Mouse (Mus musculus): ENCODE data around the gene Hs6st1. TPM values are rescaled to one million over a fixed set of nuclear protein-coding genes. Genes with fewer than 3 reads are reported as not detected.
"Not testable (repeated sequence)": the region's sequence is repeated elsewhere in the genome, so short reads cannot be mapped to it uniquely, and the experiment has no call there.

Gene Hs6st1
- 100 to 1,000 TPM in 1 of 2 experiments, 10 to 100 TPM in 1; 43.5 to 122 TPM for total RNA-seq (2021)
- long read RNA-seq, experiment 1, transcript Hs6st1-201 (2 exons, 3,719 nt) = major isoform, 15 of 21 reads
- long read RNA-seq, experiment 1, partial matches to known transcripts = 0 of 21 reads
- long read RNA-seq, experiment 1, other reads (novel, unspliced or antisense) = 2 of 21 reads
- long read RNA-seq, experiment 2, transcript Hs6st1-201 (2 exons, 3,719 nt) = minor isoform, 5 of 37 reads
- long read RNA-seq, experiment 2, transcript Hs6st1-202 (1 exons, 3,291 nt) = major isoform, 22 of 37 reads
- long read RNA-seq, experiment 2, partial matches to known transcripts = 0 of 37 reads
- long read RNA-seq, experiment 2, other reads (novel, unspliced or antisense) = 10 of 37 reads

DNA sequence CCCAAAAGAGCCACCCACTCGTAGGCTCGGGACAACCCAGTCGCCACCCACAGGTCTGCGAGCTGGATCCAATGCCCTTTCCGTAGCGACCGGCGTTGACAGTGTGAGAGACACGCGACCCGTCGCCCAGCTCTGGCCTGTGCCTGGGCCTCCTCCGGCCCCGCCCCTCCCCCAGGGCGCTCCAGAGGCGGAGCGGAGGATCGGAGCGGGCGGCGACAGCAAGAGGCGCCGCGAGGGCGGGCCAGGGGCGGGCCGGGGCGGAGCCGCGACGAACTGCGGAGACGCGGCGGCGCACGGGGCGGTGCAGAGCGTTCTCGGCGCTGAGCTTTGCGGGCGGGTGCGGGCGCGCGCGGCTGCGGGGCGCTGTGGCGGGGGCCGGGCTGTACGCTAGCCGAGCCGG is at the start of gene Hs6st1:
Gene Hs6st1 (plus strand): TSS at position 325 of the 400 bp plus-strand sequence.
- peak; percentile 95 to 96 for DNase-seq (ENCODE audit: low spot score in 2 of 2)

DNA sequence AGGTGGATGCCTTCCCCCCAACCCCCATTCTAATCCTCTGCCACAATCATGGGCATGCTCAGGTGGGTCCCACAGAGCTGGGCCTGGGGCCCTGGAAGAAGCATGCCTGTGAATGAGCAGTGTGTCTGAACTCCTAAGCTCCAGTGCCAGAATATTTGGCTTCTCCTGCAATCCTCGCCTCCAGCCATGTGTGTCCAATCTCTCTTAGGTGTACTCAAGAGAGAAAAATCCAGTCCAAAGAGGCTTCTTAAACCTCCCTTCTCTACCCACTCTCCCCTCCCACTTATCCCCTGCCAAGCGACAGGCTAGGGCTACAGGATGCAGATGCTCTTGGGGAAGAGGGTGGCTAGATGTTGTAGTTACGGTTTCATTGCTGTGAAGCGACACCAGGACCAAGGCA is 49.6 kb upstream of the Hs6st1 start:
- DNase-seq (ENCODE audit: low spot score in 2 of 2) = no peak

DNA sequence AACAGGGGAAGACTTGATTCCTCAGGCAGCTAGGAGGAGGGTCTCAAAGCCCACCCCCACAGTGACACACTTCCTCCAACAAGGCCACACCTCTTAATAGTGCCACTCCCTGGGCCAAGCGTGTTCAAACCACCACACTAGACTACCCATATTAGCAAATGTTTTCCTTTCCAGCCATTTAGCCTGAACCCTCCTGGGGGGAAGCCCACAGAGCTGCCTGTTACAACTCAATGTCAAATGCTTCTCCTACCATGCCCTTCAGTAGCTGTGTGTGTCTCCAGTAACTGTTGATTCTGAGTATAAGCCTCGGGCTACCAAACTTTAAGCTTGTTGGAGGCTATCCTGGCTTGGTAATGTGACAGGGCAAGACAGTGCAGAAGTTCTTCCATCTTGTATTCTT is 49.0 kb upstream of the Hs6st1 start:
- no peak for DNase-seq (ENCODE audit: low spot score in 2 of 2)

- no peak for DNase-seq (ENCODE audit: low spot score in 2 of 2)
Measured at GRCm38 (mm10) chr1:36020315-36020714, 47.9 kb upstream of the Hs6st1 start.

DNA sequence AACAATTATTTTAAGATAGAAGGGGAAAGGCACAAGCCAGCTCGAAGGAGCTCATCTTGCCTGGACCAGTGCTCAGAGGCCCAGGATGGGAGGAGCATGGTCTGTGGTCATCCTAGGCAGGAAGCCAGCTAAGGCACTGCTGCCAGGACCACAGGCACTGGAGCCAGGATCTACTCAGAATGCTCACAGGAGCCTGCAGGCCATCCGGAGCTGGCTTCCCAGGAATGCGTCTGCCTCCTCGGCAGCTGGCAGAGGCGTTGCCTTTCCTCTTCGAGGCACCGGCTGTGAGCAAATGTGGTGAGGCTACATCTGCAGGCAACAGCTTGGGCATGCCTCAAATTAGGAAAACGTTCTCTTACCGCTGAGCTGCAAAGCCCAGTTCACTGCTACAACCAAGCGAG is 37.8 kb upstream of the Hs6st1 start:
- DNase-seq (ENCODE audit: low spot score in 2 of 2) = peak; percentile 39 to 50

DNA sequence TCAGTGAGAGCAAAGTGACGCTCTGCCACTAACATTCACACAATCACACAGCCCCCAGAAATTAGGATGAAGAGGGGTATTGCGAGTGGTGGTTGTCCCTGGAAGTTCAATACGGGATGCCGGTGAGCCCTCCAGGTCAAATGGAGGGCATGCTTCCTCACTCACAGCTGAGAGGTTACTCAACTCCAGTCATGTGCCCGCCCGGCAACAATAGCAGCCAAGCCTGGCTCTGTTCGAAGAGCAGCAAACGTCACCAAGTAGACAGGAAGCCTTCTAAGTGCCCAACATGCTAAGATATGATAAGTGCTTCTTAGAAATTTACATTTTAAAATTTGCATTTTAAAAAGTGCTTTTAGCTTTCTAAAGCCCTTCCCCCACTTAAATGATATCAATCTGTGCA is 29.4 kb upstream of the Hs6st1 start:
- DNase-seq (ENCODE audit: low spot score in 2 of 2) = no peak

GRCm38 (mm10) chr1:36042072-36042471 is 26.1 kb upstream of the Hs6st1 start:
- DNase-seq (ENCODE audit: low spot score in 2 of 2) = no peak

GRCm38 (mm10) chr1:36043793-36044192 is 24.4 kb upstream of the Hs6st1 start:
- not testable (repeated sequence) for DNase-seq (ENCODE audit: low spot score in 2 of 2)

GRCm38 (mm10) chr1:36044288-36044687 is 23.9 kb upstream of the Hs6st1 start:
- no peak for DNase-seq (ENCODE audit: low spot score in 2 of 2)

DNA sequence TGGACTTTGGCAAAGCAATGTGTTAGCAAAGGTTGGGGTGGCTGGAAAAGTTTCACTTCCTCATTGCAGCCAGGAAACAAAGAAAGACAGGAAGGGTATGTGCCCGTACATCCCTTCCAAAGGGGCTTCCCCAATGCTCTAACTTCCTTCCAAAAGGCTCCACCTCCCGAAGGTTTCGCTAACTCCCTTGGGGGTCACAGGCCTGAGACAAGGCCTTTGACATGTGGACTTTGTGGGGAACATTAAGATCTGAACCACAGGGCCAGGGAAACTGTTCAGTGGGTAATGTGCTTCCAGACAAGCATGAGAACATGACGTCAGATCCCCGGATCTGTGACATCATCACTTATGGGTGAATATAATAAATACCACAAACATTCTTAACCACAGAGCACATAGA is 15.5 kb upstream of the Hs6st1 start:
- DNase-seq (ENCODE audit: low spot score in 2 of 2) = peak in 1 of 2 experiments; percentile 0

DNA sequence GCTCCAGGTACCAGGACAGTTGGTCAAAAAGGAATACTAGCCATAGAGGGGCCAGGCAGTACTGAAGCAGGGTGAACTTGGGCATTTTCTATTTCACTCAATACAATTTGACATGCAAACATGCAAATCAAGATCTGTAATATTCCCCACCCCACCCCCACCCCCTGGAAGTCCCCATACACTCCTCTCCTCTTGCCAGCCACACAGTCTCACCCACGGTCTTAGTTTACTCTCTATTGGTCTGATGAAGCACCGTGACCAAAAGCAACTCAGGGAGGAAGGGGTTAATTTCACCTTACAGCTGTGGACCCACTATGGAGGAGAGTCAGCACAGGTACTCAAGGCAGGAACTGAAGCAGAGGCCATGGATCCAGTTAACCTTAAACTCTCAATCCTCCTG is 14.6 kb upstream of the Hs6st1 start:
- DNase-seq (ENCODE audit: low spot score in 2 of 2) = peak in 1 of 2 experiments; percentile 0

GRCm38 (mm10) chr1:36054182-36054966 is 13.8 kb upstream of the Hs6st1 start:
- peak in 1 of 2 experiments; percentile 1 for DNase-seq (ENCODE audit: low spot score in 2 of 2)

GRCm38 (mm10) chr1:36054967-36055357 is 13.2 kb upstream of the Hs6st1 start:
- DNase-seq (ENCODE audit: low spot score in 2 of 2) = peak in 1 of 2 experiments; percentile 1

DNA sequence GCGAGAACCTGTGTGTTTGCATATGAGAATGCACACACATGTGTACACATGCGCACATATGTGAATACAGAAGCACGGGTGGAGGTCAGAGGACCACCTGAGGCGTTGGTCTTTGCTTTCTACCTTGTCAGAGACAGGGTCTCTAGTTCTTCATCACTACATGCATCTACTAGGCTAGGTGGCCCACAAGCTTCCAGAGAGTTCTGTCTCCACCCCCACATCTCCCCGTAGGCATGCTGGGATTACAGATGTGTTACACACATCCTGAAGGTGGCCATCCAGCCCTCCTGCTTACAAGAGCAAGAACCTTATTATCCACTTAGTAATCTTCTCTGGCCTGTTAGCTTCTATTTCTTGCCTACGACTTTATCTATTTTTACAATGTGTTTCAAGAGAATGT is 8.8 kb upstream of the Hs6st1 start:
- no peak for DNase-seq (ENCODE audit: low spot score in 2 of 2)

DNA sequence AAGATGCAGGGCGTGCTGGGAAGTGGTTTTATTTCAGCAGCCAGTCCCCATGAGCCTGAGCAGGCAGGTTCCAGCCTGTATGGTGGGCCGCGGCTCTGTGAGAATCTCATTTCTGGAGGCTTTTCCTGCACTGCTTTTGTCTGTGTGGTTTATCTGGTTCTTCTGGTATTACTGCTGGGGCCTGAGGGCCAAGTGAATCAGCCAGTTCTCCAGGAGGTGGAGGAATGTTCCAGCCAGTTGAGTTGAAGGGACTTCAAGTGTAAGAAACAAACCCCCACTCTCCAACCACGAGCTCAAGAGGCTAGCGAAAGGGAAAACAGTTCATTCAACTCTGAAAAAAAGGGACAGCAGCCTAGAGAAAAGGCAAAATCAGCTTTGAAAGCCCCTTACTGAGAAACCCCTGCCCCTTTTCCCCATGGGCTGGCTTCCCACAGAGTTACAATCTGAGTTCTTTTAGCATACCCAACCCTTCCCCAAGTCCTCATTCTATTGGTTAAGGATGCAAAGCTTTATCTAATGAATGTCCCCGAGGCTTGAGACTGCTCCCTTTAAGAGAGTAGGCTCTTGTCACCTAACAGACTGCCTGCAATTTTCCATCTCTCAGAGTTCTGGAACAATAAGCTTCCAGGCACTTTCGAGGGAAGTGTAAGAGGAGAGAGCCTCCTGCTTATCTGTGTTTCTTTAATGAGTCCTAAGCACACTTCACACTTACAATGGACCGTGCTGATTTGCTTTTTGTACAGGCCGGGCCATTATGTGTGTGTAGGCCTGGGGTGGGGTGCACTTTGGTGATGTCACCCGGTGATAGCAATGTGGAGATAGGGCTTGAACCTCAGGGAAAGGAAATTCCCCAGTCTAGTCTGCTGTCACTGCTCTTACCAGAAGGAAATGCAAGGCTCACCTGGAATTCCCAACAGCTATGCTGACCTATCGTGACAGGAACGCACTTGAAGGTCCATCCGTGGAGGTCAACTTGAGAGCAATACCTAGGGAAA is 7.9 kb upstream of the Hs6st1 start:
- no peak for DNase-seq (ENCODE audit: low spot score in 2 of 2)

- DNase-seq (ENCODE audit: low spot score in 2 of 2) = no peak
Measured at GRCm38 (mm10) chr1:36061211-36061915, 6.8 kb upstream of the Hs6st1 start.

- DNase-seq (ENCODE audit: low spot score in 2 of 2) = no peak
Measured at GRCm38 (mm10) chr1:36062088-36062805, 6.0 kb upstream of the Hs6st1 start.

GRCm38 (mm10) chr1:36062826-36063640 is 5.2 kb upstream of the Hs6st1 start:
- DNase-seq (ENCODE audit: low spot score in 2 of 2) = no peak

DNA sequence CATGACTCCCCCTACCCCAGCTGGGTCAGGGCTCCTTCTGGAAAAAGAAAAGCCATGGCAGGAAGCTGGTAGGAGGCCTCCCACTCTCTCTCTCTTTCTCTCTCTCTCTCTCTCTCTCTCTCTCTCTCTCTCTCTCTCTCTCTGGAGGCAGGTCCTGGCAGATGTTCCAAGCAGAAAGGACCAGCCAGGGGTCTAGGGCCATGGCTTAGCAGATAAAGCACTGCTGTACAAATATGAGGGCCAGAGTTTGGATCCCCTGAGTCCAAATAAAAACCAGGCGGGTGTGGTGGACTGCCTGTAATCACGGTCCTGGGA is 4.6 kb upstream of the Hs6st1 start:
- no peak for DNase-seq (ENCODE audit: low spot score in 2 of 2)

Measured in adrenal gland, adult 18-20 months (tissue).